Mouse (Mus musculus): ENCODE measurements around the gene Hoxc12. TPM values are rescaled to one million over a fixed set of nuclear protein-coding genes. Genes with fewer than 3 reads are reported as not detected.

The Hoxc12 gene
- polyA plus RNA-seq, 1 experiment = not detected

DNA sequence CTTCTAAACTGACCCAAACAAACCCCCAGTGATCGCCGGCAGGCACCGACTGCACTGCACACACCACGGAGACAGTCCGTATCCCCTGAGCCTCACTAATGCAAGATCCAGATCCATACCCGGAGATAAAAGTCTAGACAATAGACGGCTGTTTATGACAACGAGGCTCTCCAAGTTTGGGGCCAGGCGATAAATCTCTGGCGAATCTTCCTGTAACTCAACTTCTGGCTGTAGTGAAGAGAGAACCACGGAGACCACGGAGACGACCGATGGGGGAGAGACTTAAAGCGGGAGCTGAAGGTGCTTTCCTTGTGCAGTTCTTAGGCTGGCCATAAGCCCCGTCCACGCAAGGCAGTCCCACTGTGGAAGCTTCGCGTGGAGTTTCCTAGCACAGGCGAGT, 13.1 kb downstream of the Hoxc12 start:
- H3K4me3 ChIP-seq (ENCODE audit: control insufficient read depth, low read depth, low read length) = no peak overlapping the region
- TF ChIP-seq POLR2A (IDR thresholded peaks at IDR 0.05; ENCODE audit: control insufficient read depth, low read depth, low read length) = no peak
- H3K4me1 ChIP-seq (ENCODE audit: control insufficient read depth, insufficient read depth, low read length) = peaks cover 2% of the 10 kb centered on the region
- no peaks in the 10 kb centered on the region for H3K36me3 ChIP-seq (ENCODE audit: control insufficient read depth, insufficient read depth, low read length)
- peaks cover 2% of the 10 kb centered on the region for H3K27me3 ChIP-seq (ENCODE audit: control insufficient read depth, insufficient read depth, low read length)
- no peak overlapping the region for H3K27ac ChIP-seq (ENCODE audit: control insufficient read depth, insufficient read depth, low read depth, low read length)

DNA sequence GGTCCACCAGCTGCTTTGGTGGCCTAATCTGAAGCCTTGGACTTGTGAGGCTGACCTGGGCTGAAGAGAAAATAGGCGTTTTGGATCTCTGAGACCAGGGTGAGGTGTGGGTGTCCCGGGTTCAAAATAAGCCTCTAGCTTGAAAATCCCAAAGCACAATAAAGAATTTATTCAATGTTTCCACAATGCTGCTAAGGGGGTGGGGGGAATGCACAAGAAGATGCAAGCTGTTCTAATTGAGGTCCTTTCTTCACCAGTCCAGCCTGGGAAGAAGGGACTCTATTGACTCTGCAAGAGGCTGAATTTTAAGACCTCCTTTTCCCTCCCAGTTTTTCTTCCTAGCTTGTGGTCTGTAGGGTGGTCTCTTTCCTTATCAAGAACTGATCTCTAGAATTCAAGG, 14.3 kb downstream of the Hoxc12 start:
- peaks cover 4% of the 10 kb centered on the region for H3K27me3 ChIP-seq (ENCODE audit: control insufficient read depth, insufficient read depth, low read length)
- no peak overlapping the region for H3K4me3 ChIP-seq (ENCODE audit: control insufficient read depth, low read depth, low read length)
- H3K4me1 ChIP-seq (ENCODE audit: control insufficient read depth, insufficient read depth, low read length) = peaks cover 2% of the 10 kb centered on the region
- TF ChIP-seq POLR2A (IDR thresholded peaks at IDR 0.05; ENCODE audit: control insufficient read depth, low read depth, low read length) = no peak
- TF ChIP-seq CTCF (IDR thresholded peaks at IDR 0.05; ENCODE audit: control insufficient read depth, insufficient read depth, insufficient replicate concordance, low read depth, low read length) = no peak
- H3K27ac ChIP-seq (ENCODE audit: control insufficient read depth, insufficient read depth, low read depth, low read length) = no peak overlapping the region
- no peaks in the 10 kb centered on the region for H3K36me3 ChIP-seq (ENCODE audit: control insufficient read depth, insufficient read depth, low read length)

DNA sequence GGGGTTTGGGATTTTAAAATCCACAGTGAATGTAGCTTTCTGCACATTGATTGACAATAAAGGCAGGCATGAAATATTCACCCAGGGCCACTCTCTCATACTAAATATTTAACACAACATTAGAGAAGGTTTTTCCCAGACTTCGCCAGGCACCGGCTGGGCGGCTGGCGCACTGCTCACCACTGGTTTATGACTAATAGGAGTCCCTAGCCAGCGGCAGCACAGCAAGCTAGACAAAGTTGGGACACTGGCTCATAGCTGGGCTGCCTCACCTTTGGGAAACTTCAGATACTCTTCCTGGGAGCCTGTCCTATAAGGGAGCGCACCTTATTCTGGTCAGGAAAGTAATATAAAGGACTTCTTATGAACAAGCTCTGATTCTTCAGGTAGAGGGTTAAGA, 17.0 kb downstream of the Hoxc12 start:
- H3K27ac ChIP-seq (ENCODE audit: control insufficient read depth, insufficient read depth, low read depth, low read length) = no peak overlapping the region
- H3K4me3 ChIP-seq (ENCODE audit: control insufficient read depth, low read depth, low read length) = no peak overlapping the region
- no peaks in the 10 kb centered on the region for H3K36me3 ChIP-seq (ENCODE audit: control insufficient read depth, insufficient read depth, low read length)
- TF ChIP-seq POLR2A (IDR thresholded peaks at IDR 0.05; ENCODE audit: control insufficient read depth, low read depth, low read length) (no peak), CTCF (IDR thresholded peaks at IDR 0.05; ENCODE audit: control insufficient read depth, insufficient read depth, insufficient replicate concordance, low read depth, low read length) (no peak)
- H3K27me3 ChIP-seq (ENCODE audit: control insufficient read depth, insufficient read depth, low read length) = peaks cover 12% of the 10 kb centered on the region
- H3K4me1 ChIP-seq (ENCODE audit: control insufficient read depth, insufficient read depth, low read length) = peaks cover 7% of the 10 kb centered on the region

DNA sequence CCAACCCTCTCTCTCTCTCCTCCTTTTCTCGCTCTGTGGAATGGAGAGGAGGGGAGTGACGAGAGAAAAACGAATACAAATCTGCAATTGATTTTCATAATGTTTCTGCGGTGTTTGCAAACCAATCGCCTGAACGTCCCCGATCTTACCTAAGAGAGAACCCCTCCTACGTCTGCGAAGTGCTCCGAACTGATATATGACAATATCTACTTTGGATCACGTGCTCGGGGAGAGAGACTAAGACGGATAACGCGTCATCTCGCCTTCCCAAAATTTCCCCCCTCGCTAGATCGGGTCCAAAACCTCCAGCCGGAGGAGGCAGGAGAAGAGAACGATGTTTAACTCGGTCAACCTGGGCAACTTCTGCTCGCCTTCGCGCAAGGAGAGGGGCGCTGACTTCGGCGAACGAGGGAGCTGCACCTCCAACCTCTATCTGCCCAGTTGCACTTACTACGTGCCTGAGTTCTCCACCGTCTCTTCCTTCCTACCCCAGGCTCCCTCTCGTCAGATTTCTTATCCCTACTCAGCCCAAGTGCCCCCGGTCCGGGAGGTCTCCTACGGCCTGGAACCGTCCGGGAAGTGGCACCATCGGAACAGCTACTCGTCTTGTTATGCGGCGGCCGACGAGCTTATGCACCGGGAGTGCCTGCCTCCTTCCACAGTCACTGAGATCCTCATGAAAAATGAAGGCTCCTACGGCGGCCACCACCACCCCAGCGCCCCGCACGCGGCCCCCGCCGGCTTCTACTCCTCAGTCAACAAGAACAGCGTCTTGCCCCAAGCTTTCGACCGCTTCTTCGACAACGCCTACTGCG, 17.8 kb downstream of the Hoxc12 start, which contains the start of gene Hoxc11:
Gene Hoxc11 (plus strand): TSS at position 236 of the 815 bp plus-strand sequence.
- Histone ChIP-seq H3K27me3 (ENCODE audit: control insufficient read depth, insufficient read depth, low read length) (peaks cover 12% of the 10 kb centered on the region), H3K36me3 (ENCODE audit: control insufficient read depth, insufficient read depth, low read length) (no peaks in the 10 kb centered on the region), H3K4me3 (ENCODE audit: control insufficient read depth, low read depth, low read length) (no peak within 1 kb of the TSS), H3K27ac (ENCODE audit: control insufficient read depth, insufficient read depth, low read depth, low read length) (no peak within 1 kb of the TSS), H3K4me1 (ENCODE audit: control insufficient read depth, insufficient read depth, low read length) (peaks cover 4% of the 10 kb centered on the region; the same call in 1 of the 2 replicates)
- no peak for TF ChIP-seq CTCF (IDR thresholded peaks at IDR 0.05; ENCODE audit: control insufficient read depth, insufficient read depth, insufficient replicate concordance, low read depth, low read length)
- no peak for TF ChIP-seq POLR2A (IDR thresholded peaks at IDR 0.05; ENCODE audit: control insufficient read depth, low read depth, low read length)

DNA sequence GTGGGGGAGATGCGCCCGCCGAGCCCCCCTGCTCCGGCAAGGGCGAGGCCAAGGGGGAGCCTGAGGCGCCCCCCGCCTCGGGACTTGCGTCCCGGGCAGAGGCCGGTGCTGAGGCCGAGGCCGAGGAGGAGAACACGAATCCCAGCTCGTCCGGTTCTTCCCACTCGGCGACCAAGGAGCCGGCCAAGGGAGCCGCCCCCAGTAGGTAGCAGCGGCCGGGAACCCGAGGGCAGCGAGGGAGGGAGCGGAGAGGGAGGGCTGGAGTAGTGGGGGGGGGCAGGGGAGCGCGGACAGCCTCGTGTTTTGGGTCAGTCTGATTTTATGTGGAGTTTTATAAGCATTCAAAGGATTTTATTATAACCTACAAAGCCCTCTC, 18.4 kb downstream of the Hoxc12 start:
- Histone ChIP-seq H3K27me3 (ENCODE audit: control insufficient read depth, insufficient read depth, low read length) (peaks cover 12% of the 10 kb centered on the region), H3K27ac (ENCODE audit: control insufficient read depth, insufficient read depth, low read depth, low read length) (no peak overlapping the region), H3K36me3 (ENCODE audit: control insufficient read depth, insufficient read depth, low read length) (no peaks in the 10 kb centered on the region), H3K4me3 (ENCODE audit: control insufficient read depth, low read depth, low read length) (no peak overlapping the region), H3K4me1 (ENCODE audit: control insufficient read depth, insufficient read depth, low read length) (peaks cover 5% of the 10 kb centered on the region; the same call in 1 of the 2 replicates)
- TF ChIP-seq CTCF (IDR thresholded peaks at IDR 0.05; ENCODE audit: control insufficient read depth, insufficient read depth, insufficient replicate concordance, low read depth, low read length) (no peak), POLR2A (IDR thresholded peaks at IDR 0.05; ENCODE audit: control insufficient read depth, low read depth, low read length) (no peak)

DNA sequence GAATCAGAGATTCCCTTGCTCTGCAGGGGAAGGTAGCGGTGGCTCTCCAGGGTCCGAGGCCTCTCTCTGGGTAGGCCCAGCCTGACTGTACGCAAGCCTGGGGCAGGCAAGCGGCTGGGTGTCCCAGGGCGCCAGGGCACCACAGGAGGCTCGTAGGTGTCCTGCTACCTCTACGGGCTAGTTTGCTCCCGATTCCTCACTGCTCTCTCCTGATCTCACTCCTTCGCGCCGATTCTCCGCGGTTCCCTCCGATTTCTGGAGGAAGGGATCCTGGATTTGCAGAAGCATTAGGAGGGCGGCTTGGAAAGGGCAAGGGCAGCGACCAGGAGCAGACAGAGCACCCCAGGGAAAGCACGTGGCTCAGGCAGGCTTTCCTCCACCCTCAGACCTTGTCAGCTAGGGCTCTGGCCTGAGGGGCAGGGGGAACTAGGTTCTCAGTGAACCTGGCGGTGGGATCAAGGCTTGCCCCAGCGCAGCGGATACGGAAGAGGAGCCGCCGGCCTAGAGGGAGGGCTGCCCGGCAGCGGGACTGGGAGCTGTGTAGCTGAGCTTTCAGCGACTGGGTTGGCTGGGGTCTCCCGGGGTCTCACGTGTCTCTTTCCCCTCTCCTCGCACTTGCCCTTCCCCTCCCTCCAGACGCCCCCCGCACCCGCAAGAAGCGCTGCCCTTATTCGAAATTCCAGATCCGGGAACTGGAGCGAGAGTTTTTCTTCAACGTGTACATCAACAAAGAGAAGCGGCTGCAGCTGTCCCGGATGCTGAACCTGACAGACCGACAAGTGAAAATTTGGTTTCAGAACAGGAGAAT, 19.5 kb downstream of the Hoxc12 start:
- H3K4me1 ChIP-seq (ENCODE audit: control insufficient read depth, insufficient read depth, low read length) = peaks cover 9% of the 10 kb centered on the region; the same call in 1 of the 2 replicates
- H3K27ac ChIP-seq (ENCODE audit: control insufficient read depth, insufficient read depth, low read depth, low read length) = no peak overlapping the region
- TF ChIP-seq POLR2A (IDR thresholded peaks at IDR 0.05; ENCODE audit: control insufficient read depth, low read depth, low read length) (no peak), CTCF (IDR thresholded peaks at IDR 0.05; ENCODE audit: control insufficient read depth, insufficient read depth, insufficient replicate concordance, low read depth, low read length) (no peak)
- H3K36me3 ChIP-seq (ENCODE audit: control insufficient read depth, insufficient read depth, low read length) = no peaks in the 10 kb centered on the region
- peaks cover 14% of the 10 kb centered on the region for H3K27me3 ChIP-seq (ENCODE audit: control insufficient read depth, insufficient read depth, low read length)
- H3K4me3 ChIP-seq (ENCODE audit: control insufficient read depth, low read depth, low read length) = no peak overlapping the region

DNA sequence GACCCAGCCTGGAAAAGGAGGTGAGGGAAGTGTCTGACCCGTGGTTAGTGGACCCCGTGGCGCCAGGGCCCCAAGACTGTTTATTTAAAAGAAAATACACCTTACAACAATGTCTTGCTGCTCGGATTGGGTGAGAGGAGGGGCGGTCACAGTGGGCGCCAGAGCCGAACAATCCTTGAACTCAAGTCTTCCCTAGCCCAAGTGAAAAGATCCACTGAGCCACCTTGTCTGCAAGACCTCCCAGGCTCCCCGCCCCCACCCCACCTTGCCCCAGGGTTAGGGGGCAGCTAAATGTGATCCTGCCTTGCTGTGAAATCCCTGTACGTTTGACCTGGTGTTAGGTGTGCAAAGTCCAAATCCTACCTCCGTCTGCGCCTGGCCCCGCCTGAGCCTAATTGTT, 20.3 kb downstream of the Hoxc12 start:
- no peak overlapping the region for H3K27ac ChIP-seq (ENCODE audit: control insufficient read depth, insufficient read depth, low read depth, low read length)
- no peaks in the 10 kb centered on the region for H3K36me3 ChIP-seq (ENCODE audit: control insufficient read depth, insufficient read depth, low read length)
- TF ChIP-seq CTCF (IDR thresholded peaks at IDR 0.05; ENCODE audit: control insufficient read depth, insufficient read depth, insufficient replicate concordance, low read depth, low read length) (no peak), POLR2A (IDR thresholded peaks at IDR 0.05; ENCODE audit: control insufficient read depth, low read depth, low read length) (no peak)
- peaks cover 9% of the 10 kb centered on the region; the same call in 1 of the 2 replicates for H3K4me1 ChIP-seq (ENCODE audit: control insufficient read depth, insufficient read depth, low read length)
- peaks cover 14% of the 10 kb centered on the region for H3K27me3 ChIP-seq (ENCODE audit: control insufficient read depth, insufficient read depth, low read length)
- H3K4me3 ChIP-seq (ENCODE audit: control insufficient read depth, low read depth, low read length) = no peak overlapping the region

Data from testis, adult 2 months (tissue).